Mouse (Mus musculus) hindbrain, embryonic 12.5 days (tissue): Measurements from ENCODE around the gene Nucb2. TPM values are rescaled to one million over a fixed set of nuclear protein-coding genes. Genes with fewer than 3 reads are reported as not detected.

Source experiments
- ATAC-seq: fragments of 200-750 bp; cut with Nextera tagmentation; 2 replicates; pipeline ENCODE4 v1.8.0; 2017; ENCODE audit warnings: moderate TSS enrichment; ENCODE audit not compliant: low FRiP score
- H3K27ac ChIP-seq: fragments of 300-500 bp; sonication (generic); 2 replicates; pipeline ENCODE4 v1.5.1; 2016; ENCODE audit warnings: mild to moderate bottlenecking
- H3K27me3 ChIP-seq: fragments of 300-500 bp; sonication (generic); 2 replicates; pipeline ENCODE4 v1.6.1; 2016; ENCODE audit warnings: mild to moderate bottlenecking
- H3K36me3 ChIP-seq: fragments of 300-500 bp; sonication (generic); 2 replicates; pipeline ENCODE4 v1.6.1; 2016; ENCODE audit warnings: mild to moderate bottlenecking
- H3K4me1 ChIP-seq: fragments of 300-500 bp; sonication (generic); 2 replicates; pipeline ENCODE4 v1.6.1; 2016
- H3K4me2 ChIP-seq: fragments of 300-500 bp; sonication (generic); replicated peaks from 2 replicates; pipeline ENCODE4 v1.6.1; 2016; ENCODE audit warnings: mild to moderate bottlenecking
- H3K4me3 ChIP-seq: fragments of 300-500 bp; sonication (generic); 2 replicates; pipeline ENCODE4 v1.5.1; 2016; ENCODE audit warnings: mild to moderate bottlenecking
- H3K9ac ChIP-seq: fragments of 300-500 bp; sonication (generic); 2 replicates; pipeline ENCODE4 v1.6.1; 2016; ENCODE audit warnings: mild to moderate bottlenecking, moderate library complexity
- H3K9me3 ChIP-seq: fragments of 300-500 bp; sonication (generic); replicated peaks from 2 replicates; pipeline ENCODE4 v1.6.1; 2016; ENCODE audit warnings: mild to moderate bottlenecking
- WGBS: fragments of 180-500 bp; shearing (Covaris S2); methylation state at CpG from one replicate; pipeline ENCODE4 v1.1.7; 2016; 5-methylcytosine and 5-hydroxymethylcytosine counted together
- polyA plus RNA-seq: library from polyadenylated mRNA; unstranded; fragments of >200 nt; fragmentation: Nextera tagmentation; extraction: Ambion mirVana; gene quantifications from 2 replicates; pipeline ENCODE4 v1.2.1, GENCODE M21; 2016

Nucb2 gene
- polyA plus RNA-seq, result 15.6 and 20.2 TPM in 2 replicates

- Histone ChIP-seq H3K4me3 (peak within 1 kb of the TSS; percentile 60), H3K27ac (peak within 1 kb of the TSS; percentile 69), H3K36me3 (no peaks in the 10 kb centered on the region), H3K27me3 (no peaks in the 10 kb centered on the region), H3K4me1 (no peaks in the 10 kb centered on the region; the same call in 1 of the 2 replicates), H3K9me3 (no peaks in the 10 kb centered on the region), H3K4me2 (peak within 1 kb of the TSS; percentile 72), H3K9ac (peak within 1 kb of the TSS; percentile 79)
- peak; percentile 100 for ATAC-seq
- under 1% methylated on average over 51 of the region's 51 CpGs for WGBS
Measured at GRCm38 (mm10) chr7:116503879-116504817, at the start of gene Nucb2. Nucb2 (plus strand) TSS chr7:116504369.

DNA sequence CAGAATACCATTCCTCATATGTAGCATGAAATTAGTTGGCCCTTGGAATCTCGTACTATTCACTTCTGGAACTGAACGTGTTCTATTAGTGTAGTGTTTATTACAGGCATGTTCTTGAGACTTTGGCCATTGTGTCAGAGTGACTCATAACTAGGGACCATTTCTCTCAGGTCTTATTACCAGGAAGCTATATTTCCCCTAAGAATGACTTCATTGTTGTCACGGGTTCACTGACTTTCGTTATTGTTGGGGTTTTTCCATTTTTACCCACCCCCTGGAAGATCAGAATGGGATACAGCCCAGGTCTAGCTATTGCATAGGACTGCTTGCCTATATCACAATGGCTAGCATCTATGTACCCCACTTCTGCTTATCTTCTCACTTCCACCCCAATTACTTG, 47.2 kb upstream of the Nucb2 start:
- H3K4me1 ChIP-seq, result no peaks in the 10 kb centered on the region
- no peak overlapping the region for H3K4me2 ChIP-seq
- H3K9me3 ChIP-seq, result no peaks in the 10 kb centered on the region
- H3K9ac ChIP-seq, result no peak overlapping the region
- no peak for ATAC-seq
- H3K27me3 ChIP-seq, result no peaks in the 10 kb centered on the region; the same call in 1 of the 2 replicates
- WGBS, result 86% methylated on average over 4 of the region's 4 CpGs
- H3K4me3 ChIP-seq, result no peak overlapping the region
- H3K36me3 ChIP-seq, result no peaks in the 10 kb centered on the region
- H3K27ac ChIP-seq, result no peak overlapping the region

DNA sequence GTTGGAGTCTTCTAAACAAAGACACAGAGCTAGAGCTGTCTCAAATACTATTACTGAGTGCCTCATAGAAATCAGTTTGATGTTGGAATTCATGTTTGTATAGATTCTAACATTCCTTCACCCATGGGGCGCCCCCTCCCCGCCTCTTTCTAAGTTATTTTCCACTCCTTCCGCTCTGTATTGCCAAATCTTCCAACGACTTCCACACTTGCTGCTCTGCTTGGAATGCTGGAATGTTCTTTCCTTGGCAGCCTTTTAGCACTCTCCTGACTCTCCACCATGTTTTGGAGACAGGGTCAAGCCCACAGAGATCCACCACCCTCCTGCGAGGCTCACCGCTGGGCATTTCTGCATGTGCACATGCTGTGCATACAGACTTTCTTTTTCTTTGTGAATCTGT, 46.8 kb upstream of the Nucb2 start:
- Histone ChIP-seq H3K36me3 (no peaks in the 10 kb centered on the region), H3K27ac (no peak overlapping the region), H3K9ac (no peak overlapping the region), H3K4me1 (no peaks in the 10 kb centered on the region), H3K9me3 (no peaks in the 10 kb centered on the region), H3K4me2 (no peak overlapping the region), H3K27me3 (no peaks in the 10 kb centered on the region; the same call in 1 of the 2 replicates), H3K4me3 (no peak overlapping the region)
- no peak for ATAC-seq
- WGBS, result 89% methylated on average over 6 of the region's 6 CpGs

DNA sequence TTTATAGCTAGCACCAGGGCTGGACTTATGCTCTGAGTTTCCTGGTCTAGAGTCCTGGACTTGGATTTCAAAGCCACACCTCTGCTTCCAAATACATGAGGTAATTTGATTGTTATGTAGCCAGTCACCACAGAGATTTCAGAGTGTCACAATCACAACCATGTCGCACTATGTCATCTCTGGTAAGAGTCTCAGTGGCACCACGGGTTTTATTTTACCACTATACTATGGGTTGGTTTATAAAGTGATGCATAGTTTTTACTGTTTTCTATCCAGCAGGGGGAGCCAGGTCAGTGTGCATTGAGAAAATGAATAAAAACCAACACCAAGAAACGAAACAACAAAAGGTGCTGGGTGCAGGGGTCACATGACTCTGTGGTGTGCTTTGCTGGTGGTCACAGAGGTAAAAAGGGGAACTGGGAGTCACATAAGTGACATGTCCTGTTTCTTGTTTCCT, 45.2 kb upstream of the Nucb2 start:
- Histone ChIP-seq H3K27me3 (no peaks in the 10 kb centered on the region; the same call in 1 of the 2 replicates), H3K4me3 (no peak overlapping the region), H3K36me3 (no peaks in the 10 kb centered on the region), H3K9ac (no peak overlapping the region), H3K4me2 (no peak overlapping the region), H3K9me3 (no peaks in the 10 kb centered on the region), H3K27ac (no peak overlapping the region), H3K4me1 (no peaks in the 10 kb centered on the region)
- WGBS, result 44% methylated on average over 3 of the region's 3 CpGs
- no peak for ATAC-seq

GRCm38 (mm10) chr7:116462114-116462513, 42.1 kb upstream of the Nucb2 start:
- H3K9me3 ChIP-seq, result no peaks in the 10 kb centered on the region
- H3K27me3 ChIP-seq, result no peaks in the 10 kb centered on the region
- ATAC-seq, result no peak
- no peaks in the 10 kb centered on the region for H3K4me1 ChIP-seq
- H3K4me2 ChIP-seq, result no peak overlapping the region
- H3K9ac ChIP-seq, result no peak overlapping the region
- H3K27ac ChIP-seq, result no peak overlapping the region
- no peak overlapping the region for H3K4me3 ChIP-seq
- H3K36me3 ChIP-seq, result no peaks in the 10 kb centered on the region
- WGBS, result 57% methylated on average over 8 of the region's 8 CpGs

DNA sequence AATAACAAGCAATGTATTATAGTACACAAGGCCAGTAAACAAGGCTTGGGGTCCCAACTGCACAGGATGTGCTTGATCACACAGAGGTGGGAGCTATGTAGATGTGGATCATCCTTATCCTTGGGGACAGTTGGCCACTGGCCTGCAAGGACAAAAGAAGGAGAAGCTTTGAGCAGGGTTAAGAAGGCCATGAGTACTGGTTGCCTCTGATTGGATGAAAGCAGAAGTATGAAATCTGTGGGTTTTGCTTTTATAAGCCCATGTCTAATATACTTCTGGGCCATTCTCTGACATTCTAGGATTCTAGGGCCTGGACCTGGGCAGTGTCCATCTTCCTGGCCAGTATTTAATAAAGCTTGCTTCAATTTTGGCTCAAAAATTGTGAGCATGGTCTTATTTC, 28.3 kb upstream of the Nucb2 start:
- no peak for ATAC-seq
- H3K4me1 ChIP-seq, result no peaks in the 10 kb centered on the region
- no peaks in the 10 kb centered on the region for H3K27me3 ChIP-seq
- H3K9ac ChIP-seq, result no peak overlapping the region
- H3K9me3 ChIP-seq, result no peaks in the 10 kb centered on the region
- H3K4me2 ChIP-seq, result no peak overlapping the region
- no peak overlapping the region for H3K4me3 ChIP-seq
- no peaks in the 10 kb centered on the region for H3K36me3 ChIP-seq
- H3K27ac ChIP-seq, result no peak overlapping the region

DNA sequence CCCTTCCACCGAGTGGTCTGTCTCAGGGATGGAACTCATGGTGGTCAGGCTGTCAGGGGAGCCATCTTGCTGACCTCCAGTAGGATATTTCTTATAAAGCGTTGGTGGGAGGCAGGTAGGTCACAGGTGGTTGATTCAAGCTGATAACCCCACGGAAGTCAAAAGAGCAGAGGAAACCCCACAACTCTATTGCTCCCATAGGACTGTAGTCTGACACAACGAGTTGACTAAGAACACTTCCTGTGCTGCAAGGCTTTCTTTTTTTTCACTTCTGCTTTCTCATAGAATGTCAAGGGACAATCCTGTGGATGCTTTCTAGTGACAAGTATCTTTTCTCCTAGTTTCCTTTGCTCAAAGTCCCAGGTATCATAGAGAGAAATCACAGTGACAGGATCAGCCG, 27.9 kb upstream of the Nucb2 start:
- H3K9ac ChIP-seq, result no peak overlapping the region
- no peaks in the 10 kb centered on the region for H3K4me1 ChIP-seq
- no peak overlapping the region for H3K27ac ChIP-seq
- no peaks in the 10 kb centered on the region for H3K9me3 ChIP-seq
- WGBS, result 78% methylated on average over 5 of the region's 5 CpGs
- ATAC-seq, result no peak
- no peaks in the 10 kb centered on the region for H3K36me3 ChIP-seq
- H3K27me3 ChIP-seq, result no peaks in the 10 kb centered on the region
- no peak overlapping the region for H3K4me3 ChIP-seq
- H3K4me2 ChIP-seq, result no peak overlapping the region

- H3K27me3 ChIP-seq, result no peaks in the 10 kb centered on the region
- no peaks in the 10 kb centered on the region for H3K36me3 ChIP-seq
- no peak for ATAC-seq
- H3K9me3 ChIP-seq, result no peaks in the 10 kb centered on the region
- 50% methylated on average over 1 of the region's 1 CpGs for WGBS
- H3K27ac ChIP-seq, result no peak overlapping the region
- no peaks in the 10 kb centered on the region for H3K4me1 ChIP-seq
- H3K4me2 ChIP-seq, result no peak overlapping the region
- no peak overlapping the region for H3K9ac ChIP-seq
- no peak overlapping the region for H3K4me3 ChIP-seq
Measured at GRCm38 (mm10) chr7:116483106-116483505, 21.1 kb upstream of the Nucb2 start.

- no peak overlapping the region for H3K9ac ChIP-seq
- WGBS, result 85% methylated on average over 5 of the region's 5 CpGs
- no peaks in the 10 kb centered on the region for H3K9me3 ChIP-seq
- H3K4me1 ChIP-seq, result no peaks in the 10 kb centered on the region
- H3K27me3 ChIP-seq, result no peaks in the 10 kb centered on the region
- no peaks in the 10 kb centered on the region for H3K36me3 ChIP-seq
- ATAC-seq, result no peak
- no peak overlapping the region for H3K4me2 ChIP-seq
- H3K4me3 ChIP-seq, result no peak overlapping the region
- no peak overlapping the region for H3K27ac ChIP-seq
Measured at GRCm38 (mm10) chr7:116483782-116484181, 20.4 kb upstream of the Nucb2 start.

DNA sequence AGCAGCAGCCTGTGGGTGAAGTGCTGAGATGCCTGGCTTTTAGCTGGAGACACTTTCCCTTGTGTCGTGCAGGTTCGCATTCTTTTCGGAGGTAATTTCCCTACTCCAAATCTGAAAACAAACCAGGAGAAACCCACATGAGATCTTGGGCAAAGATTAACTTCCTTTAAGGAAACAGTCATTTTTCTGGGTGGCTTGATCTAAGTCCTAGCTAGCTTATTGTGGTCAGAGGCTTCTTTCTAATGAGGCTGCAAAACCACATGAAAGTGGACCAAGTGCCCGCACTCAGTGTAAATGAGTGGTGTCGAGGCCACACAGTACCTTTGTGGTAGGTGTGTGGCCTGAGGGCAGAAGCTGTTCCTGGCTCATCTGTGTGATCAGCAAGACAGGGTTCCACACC, 20.0 kb upstream of the Nucb2 start:
- no peaks in the 10 kb centered on the region for H3K27me3 ChIP-seq
- 86% methylated on average over 5 of the region's 5 CpGs for WGBS

DNA sequence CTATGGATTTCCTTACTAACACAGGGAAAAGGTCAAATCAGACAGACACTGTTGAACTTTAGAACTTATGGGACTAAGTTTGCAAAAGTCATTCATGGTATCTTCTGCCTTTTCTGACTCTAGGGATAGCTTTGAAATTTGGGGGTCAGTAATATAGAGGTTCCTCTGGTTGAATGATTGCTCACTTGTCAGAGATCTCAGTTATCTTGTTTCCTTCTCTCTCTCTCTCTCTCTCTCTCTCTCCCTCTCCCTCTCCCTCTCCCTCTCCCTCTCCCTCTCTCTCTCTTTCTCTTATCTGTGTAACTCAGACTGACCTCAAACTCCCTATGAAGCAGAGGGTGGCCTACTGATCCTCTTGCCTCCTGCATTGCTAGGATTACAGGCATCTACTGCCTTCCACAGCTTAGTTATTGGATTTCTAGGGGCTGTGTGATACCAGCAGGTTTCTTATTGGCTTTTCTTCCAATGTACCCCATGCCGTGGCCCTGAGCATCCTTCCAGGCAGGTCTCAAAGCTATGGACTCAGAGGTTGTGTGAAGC, 19.0 kb upstream of the Nucb2 start:
- H3K4me1 ChIP-seq, result no peaks in the 10 kb centered on the region
- no peaks in the 10 kb centered on the region for H3K36me3 ChIP-seq
- WGBS, result 85% methylated on average over 1 of the region's 1 CpGs
- H3K27ac ChIP-seq, result no peak overlapping the region
- no peaks in the 10 kb centered on the region for H3K9me3 ChIP-seq
- no peak overlapping the region for H3K9ac ChIP-seq
- no peaks in the 10 kb centered on the region for H3K27me3 ChIP-seq
- H3K4me3 ChIP-seq, result no peak overlapping the region
- no peak for ATAC-seq
- no peak overlapping the region for H3K4me2 ChIP-seq

More for the DNA sequence above, 20.0 kb upstream of the Nucb2 start:
- Histone ChIP-seq H3K36me3 (no peaks in the 10 kb centered on the region), H3K4me2 (no peak overlapping the region), H3K4me3 (no peak overlapping the region), H3K27ac (no peak overlapping the region), H3K4me1 (no peaks in the 10 kb centered on the region), H3K9me3 (no peaks in the 10 kb centered on the region), H3K9ac (no peak overlapping the region)
- no peak for ATAC-seq

GRCm38 (mm10) chr7:116491113-116491512, 13.1 kb upstream of the Nucb2 start:
- Histone ChIP-seq H3K27ac (no peak overlapping the region), H3K36me3 (no peaks in the 10 kb centered on the region), H3K9me3 (peaks cover 1% of the 10 kb centered on the region; the same call in 1 of the 2 replicates), H3K4me1 (no peaks in the 10 kb centered on the region), H3K4me2 (no peak overlapping the region), H3K27me3 (no peaks in the 10 kb centered on the region), H3K4me3 (no peak overlapping the region), H3K9ac (no peak overlapping the region)
- WGBS, result 79% methylated on average over 4 of the region's 4 CpGs
- no peak for ATAC-seq
